Mouse (Mus musculus): ENCODE measurements at regions not wholly inside any gene's neighbourhood (a gene's known extent, or its start where the extent isn't known, plus 50 kb on each side); places are given as distances from the start of the nearest gene placed in this dataset.

GRCm38 (mm10) chr2:174178801-174179200 lies 68.7 kb downstream of the Npepl1 start:
- DNase-seq (ENCODE audit: low spot score in 2 of 2), result peak in 1 of 2 experiments; percentile 52

DNA sequence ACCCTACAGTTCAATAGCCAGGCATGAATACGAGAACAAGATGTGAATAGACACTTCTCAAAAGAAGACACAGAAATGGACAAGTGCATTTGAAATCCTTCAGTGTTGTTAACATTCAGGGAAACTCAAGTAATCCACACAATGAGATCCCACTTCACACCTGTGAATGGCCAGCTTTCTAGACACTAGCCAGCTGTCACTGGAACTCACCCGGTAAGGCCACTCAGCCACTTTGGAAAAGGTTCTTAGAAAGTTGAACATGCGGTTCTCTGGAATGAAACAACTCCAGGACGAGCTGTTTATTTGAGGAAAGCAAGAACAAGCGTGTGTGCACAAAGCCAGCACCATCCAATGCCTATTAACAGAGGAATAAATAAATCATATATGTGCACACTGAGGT lies 74.6 kb downstream of the Npepl1 start:
- peak in 1 of 2 experiments; percentile 26 for DNase-seq (ENCODE audit: low spot score in 2 of 2)

- no peak for DNase-seq (ENCODE audit: low spot score in 2 of 2)
Measured at GRCm38 (mm10) chr2:174191071-174191470, 80.9 kb downstream of the Npepl1 start.

GRCm38 (mm10) chr2:174191516-174191915 lies 81.4 kb downstream of the Npepl1 start:
- DNase-seq (ENCODE audit: low spot score in 2 of 2), result peak; percentile 7 to 20

DNA sequence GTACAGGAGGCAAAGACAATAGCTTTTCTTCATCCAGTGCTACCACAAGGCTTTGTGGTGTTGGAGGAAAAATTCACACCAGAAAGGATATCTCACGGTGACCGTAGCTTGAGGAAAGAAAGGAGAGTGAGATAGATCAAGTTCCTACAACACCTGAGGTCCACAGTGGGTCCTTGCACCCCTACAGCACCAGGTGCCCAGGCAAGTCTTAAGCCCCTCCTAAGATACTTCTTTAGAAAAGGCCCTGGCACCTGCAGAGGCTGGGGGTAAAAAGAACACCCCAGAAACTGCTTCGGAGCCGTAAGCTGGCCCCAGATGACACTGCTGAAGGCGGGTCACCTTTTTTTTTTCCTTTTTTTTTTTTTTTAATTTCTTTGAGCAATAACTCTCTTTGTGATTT lies 81.9 kb downstream of the Npepl1 start:
- DNase-seq (ENCODE audit: low spot score in 2 of 2), result peak; percentile 5 to 54

- DNase-seq (ENCODE audit: low spot score in 2 of 2), result peak in 1 of 2 experiments; percentile 18
Measured at GRCm38 (mm10) chr2:174193506-174193905, 83.4 kb downstream of the Npepl1 start.

DNA sequence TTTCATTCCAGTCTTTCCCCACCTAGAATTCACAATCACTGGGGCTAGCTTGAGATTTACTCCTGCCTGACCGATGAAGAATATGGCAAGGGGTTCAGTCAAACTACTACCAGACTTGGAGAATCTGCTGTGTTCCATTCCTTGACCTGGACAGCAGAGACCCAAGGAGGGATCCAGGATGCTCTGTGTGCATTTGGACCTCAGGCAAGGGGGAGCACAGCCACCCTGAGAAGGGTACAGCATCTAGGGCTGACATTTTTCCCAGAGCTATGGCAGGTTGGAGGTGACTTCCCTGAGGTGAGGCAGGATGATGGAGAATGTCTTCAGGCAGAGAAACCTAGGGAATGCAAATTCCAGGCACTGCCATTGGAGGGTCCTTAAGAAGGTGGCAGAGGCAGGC lies 85.5 kb downstream of the Npepl1 start:
- DNase-seq (ENCODE audit: low spot score in 2 of 2), result peak; percentile 9 to 40

DNA sequence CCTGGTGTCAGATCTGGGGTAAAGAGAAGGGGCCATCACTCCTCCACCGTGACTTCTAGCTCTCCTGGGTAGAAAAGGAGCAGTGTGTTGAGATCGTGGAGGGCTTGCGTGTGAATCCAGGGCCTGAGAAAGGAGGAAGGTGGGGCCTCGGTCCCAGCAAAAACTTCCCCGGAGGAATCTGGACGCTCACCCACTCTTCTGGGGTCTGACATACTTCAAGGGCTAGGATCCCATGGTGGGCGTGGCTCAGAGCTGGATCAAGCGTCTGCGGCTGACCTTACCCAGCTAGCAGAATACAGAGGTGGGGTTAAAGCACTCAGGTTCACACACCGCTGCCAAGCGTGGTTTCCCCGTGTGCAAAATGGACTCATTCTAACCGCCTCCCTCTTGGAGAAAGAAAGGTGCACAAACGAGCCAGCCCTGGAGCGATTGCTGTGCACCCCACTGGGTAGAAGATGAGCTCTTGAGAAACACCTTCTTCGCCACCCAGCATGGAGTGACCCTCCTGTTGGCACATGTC lies 86.6 kb downstream of the Npepl1 start:
- peak in 1 of 2 experiments; percentile 57 for DNase-seq (ENCODE audit: low spot score in 2 of 2)

DNA sequence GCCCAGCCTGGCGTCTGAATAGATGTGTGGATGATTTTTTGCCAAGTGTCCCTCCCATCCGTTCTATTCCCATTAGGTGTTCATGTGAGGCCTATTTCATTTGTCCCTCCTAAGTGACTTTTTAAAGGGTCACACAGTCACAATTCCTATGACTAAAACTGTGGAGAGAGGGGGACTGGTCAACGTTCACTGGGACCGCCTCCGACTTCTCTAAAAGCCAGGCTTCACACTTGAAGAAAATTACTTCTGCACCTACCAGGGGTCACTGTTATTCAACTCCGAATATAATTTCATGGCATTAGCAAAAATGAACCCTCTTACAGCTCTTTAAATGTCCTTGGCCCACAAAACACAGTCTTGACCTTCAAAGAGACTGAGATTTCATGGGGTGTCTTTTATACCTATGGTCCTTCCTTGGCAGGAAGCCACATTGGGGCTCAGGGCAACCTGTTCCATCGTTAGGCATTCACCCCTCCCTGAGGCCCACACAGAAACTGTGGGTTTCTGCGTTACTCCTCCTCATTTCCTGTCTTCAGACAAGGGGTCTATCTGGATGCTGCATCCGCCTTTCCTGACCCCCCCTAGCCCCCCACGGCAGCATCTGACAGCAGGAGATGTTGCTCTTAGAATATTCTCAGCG lies 86.7 kb upstream of the Gnas start:
- DNase-seq (ENCODE audit: low spot score in 2 of 2), result peak in 1 of 2 experiments; percentile 52

- peak in 1 of 2 experiments; percentile 49 for DNase-seq (ENCODE audit: low spot score in 2 of 2)
Measured at GRCm38 (mm10) chr2:174198406-174198971, 85.6 kb upstream of the Gnas start.

GRCm38 (mm10) chr2:174199961-174200862 lies 83.9 kb upstream of the Gnas start:
- DNase-seq (ENCODE audit: low spot score in 2 of 2), result peak in 1 of 2 experiments; percentile 59

DNA sequence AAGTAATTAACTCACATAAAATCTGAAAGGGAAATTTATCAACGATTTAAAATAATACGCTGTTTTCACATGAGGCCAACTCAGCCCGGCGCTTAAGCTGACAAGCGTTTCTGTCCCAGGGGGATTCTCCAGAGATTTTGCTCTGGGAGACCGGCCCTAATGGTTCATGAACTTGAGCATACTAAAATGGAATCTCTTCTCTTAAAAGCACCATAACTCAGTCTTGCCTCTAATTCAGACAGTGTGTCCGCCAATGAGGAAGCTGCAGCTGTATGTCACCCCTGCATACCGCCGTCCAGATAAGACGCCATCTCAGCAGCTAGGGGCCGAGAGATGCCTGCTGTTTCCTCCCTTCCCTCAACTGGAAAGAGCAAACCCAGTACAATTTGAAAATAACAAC lies 80.7 kb upstream of the Gnas start:
- no peak for DNase-seq (ENCODE audit: low spot score in 2 of 2)

DNA sequence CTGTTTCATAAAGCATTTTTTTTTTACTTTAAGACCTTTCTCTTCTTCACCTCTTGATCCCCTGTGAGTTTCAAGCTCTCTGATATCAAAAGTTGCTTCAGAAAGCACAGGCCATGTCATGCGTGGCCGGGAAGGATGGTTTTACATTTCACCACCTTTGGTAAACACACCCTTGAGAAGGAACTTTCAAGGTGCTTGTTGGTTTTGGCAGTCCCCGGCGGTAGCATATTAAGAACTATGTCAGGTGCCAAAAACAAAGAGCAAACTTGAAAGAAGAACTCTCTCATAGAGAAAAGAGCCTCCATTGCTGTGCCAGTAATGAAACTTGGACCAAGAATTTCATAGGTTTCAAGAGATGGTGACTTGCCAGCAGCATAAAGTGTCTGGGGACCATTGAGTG lies 72.4 kb upstream of the Gnas start:
- DNase-seq (ENCODE audit: low spot score in 2 of 2), result no peak

GRCm38 (mm10) chr2:174226660-174227059 lies 57.5 kb upstream of the Gnas start:
- DNase-seq (ENCODE audit: low spot score in 2 of 2), result no peak

Measured in urinary bladder, postnatal 4 days (tissue).